Mouse (Mus musculus): ENCODE results near the gene Crmp1. TPM values are rescaled to one million over a fixed set of nuclear protein-coding genes. Genes with fewer than 3 reads are reported as not detected.

Crmp1 gene
- polyA plus RNA-seq, 1 experiment from 2014 or later = 404 TPM

- Histone ChIP-seq H3K27me3 (peaks cover 65% of the 10 kb centered on the region), H3K27ac (replicated peaks) (peak overlapping the region; percentile 69)
These were observed 824 bp downstream of the Crmp1 start for GRCm38 (mm10) chr5:37242360-37243168.

GRCm38 (mm10) chr5:37243169-37243886, 1.6 kb downstream of the Crmp1 start:
- H3K27ac ChIP-seq (replicated peaks) = peak overlapping the region; percentile 96
- peaks cover 57% of the 10 kb centered on the region for H3K27me3 ChIP-seq
- ATAC-seq (ENCODE audit: low FRiP score, low read depth) = no peak

More at GRCm38 (mm10) chr5:37242360-37243168, 824 bp downstream of the Crmp1 start:
- Histone ChIP-seq H3K4me1 (peaks cover 42% of the 10 kb centered on the region), H3K4me3 (peak overlapping the region; percentile 82), H3K9me3 (no peaks in the 10 kb centered on the region), H3K9ac (replicated peaks) (peak overlapping the region; percentile 88), H3K4me2 (replicated peaks) (peak overlapping the region; percentile 79), H3K36me3 (no peaks in the 10 kb centered on the region)
- ATAC-seq (ENCODE audit: low FRiP score, low read depth) = no peak
- 9% methylated on average over 44 of the region's 44 CpGs for WGBS

GRCm38 (mm10) chr5:37244161-37244560, 2.4 kb downstream of the Crmp1 start:
- peaks cover 57% of the 10 kb centered on the region for H3K27me3 ChIP-seq
- peaks cover 58% of the 10 kb centered on the region for H3K4me1 ChIP-seq
- peak overlapping the region; percentile 96 for H3K27ac ChIP-seq (replicated peaks)

More at GRCm38 (mm10) chr5:37243169-37243886, 1.6 kb downstream of the Crmp1 start:
- Histone ChIP-seq H3K4me1 (peaks cover 50% of the 10 kb centered on the region), H3K9me3 (no peaks in the 10 kb centered on the region), H3K36me3 (no peaks in the 10 kb centered on the region), H3K4me2 (replicated peaks) (peak overlapping the region; percentile 79), H3K4me3 (peak overlapping the region; percentile 82), H3K9ac (replicated peaks) (peak overlapping the region; percentile 88)
- WGBS = 3% methylated on average over 19 of the region's 19 CpGs

DNA sequence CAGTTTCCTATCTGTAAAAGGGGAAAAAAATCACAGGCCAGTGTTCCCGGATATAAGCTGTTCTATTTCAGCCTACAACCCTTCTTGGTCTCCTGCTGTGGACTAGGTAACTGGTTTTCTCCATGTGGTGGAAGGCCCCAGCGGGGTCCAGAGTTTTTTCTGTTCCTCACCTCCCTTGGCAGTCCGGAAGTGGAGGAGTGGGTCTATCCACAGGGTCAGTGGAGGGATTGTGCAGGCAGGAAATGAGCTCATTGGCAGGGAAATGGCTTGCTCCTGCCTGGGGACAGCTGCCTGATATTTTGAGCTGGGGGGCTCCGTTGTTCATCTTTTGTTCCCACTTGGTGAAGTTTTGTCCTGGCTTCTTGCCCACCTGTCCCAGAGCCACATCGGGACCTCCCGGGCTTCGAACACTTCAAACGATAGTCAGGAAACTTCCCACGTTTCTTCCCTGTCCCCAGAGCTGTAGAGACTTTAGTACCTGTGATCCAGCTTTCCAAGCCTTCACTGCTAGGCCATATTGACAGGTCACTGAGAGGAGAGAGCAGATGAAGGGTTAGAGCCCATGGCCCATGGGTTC, 3.0 kb downstream of the Crmp1 start:
- Histone ChIP-seq H3K36me3 (no peaks in the 10 kb centered on the region), H3K27me3 (peaks cover 54% of the 10 kb centered on the region), H3K9ac (replicated peaks) (peak overlapping the region; percentile 88), H3K4me2 (replicated peaks) (peak overlapping the region; percentile 79), H3K4me1 (peaks cover 64% of the 10 kb centered on the region), H3K4me3 (peak overlapping the region; percentile 82), H3K9me3 (no peaks in the 10 kb centered on the region), H3K27ac (replicated peaks) (peak overlapping the region; percentile 96)
- ATAC-seq (ENCODE audit: low FRiP score, low read depth) = no peak
- 40% methylated on average over 9 of the region's 9 CpGs for WGBS

More at GRCm38 (mm10) chr5:37244161-37244560, 2.4 kb downstream of the Crmp1 start:
- Histone ChIP-seq H3K36me3 (no peaks in the 10 kb centered on the region), H3K4me2 (replicated peaks) (peak overlapping the region; percentile 79), H3K9me3 (no peaks in the 10 kb centered on the region), H3K9ac (replicated peaks) (peak overlapping the region; percentile 88; the same call in 1 of the 2 replicates), H3K4me3 (peak overlapping the region; percentile 82)
- peak; percentile 36 for ATAC-seq (ENCODE audit: low FRiP score, low read depth)
- 2% methylated on average over 13 of the region's 13 CpGs for WGBS

- WGBS = under 1% methylated on average over 42 of the region's 42 CpGs
- Histone ChIP-seq H3K27ac (replicated peaks) (peak overlapping the region; percentile 96), H3K4me3 (peak overlapping the region; percentile 82), H3K9ac (replicated peaks) (peak overlapping the region; percentile 88), H3K27me3 (peaks cover 45% of the 10 kb centered on the region), H3K4me2 (replicated peaks) (peak overlapping the region; percentile 79), H3K4me1 (peaks cover 69% of the 10 kb centered on the region), H3K36me3 (no peaks in the 10 kb centered on the region), H3K9me3 (no peaks in the 10 kb centered on the region)
- ATAC-seq (ENCODE audit: low FRiP score, low read depth) = peak; percentile 57
These were observed 3.9 kb downstream of the Crmp1 start for GRCm38 (mm10) chr5:37245651-37246050.

DNA sequence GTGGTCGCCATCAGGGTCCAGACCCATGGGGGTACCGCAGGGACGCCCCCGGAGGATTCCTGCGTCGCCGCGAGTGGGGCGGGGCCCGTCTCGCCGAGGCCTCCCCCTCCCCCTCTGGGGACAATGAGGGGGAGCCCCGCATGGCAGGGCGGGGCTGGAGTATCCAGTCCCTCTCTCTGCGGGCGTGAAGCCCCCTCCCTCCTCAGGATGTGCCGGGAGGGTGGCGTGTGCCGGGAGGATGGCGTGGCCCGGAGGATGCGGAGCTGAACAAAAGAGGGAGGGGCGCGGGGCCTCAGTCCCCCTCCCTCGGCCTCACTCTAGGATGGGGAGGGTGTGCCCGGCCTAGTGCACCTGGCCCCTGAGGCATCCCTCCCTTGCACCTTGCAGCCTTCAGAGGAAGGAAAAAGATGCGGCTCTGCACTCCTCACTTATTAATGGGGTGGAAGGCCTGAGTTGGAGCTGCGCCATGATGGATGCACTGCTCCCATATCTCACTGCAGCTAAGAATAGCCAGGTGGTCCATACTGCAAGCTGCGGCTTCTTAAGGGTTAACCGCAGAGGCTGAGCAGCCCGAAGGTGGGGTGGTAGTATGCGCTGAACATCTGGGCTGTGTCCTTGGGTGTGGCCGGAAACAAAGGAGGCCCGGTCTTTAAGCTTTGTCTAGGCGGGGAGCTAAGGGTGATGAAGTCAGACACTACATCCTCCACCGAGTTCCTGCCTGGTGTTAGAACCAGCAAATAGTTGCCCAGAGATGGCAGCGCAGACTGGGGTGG, 4.6 kb downstream of the Crmp1 start:
- no peaks in the 10 kb centered on the region for H3K9me3 ChIP-seq
- peak; percentile 63 for ATAC-seq (ENCODE audit: low FRiP score, low read depth)
- H3K9ac ChIP-seq (replicated peaks) = peak overlapping the region; percentile 88
- H3K36me3 ChIP-seq = no peaks in the 10 kb centered on the region
- peaks cover 38% of the 10 kb centered on the region for H3K27me3 ChIP-seq
- peak overlapping the region; percentile 96 for H3K27ac ChIP-seq (replicated peaks)
- WGBS = under 1% methylated on average over 23 of the region's 37 CpGs
- peak overlapping the region; percentile 79 for H3K4me2 ChIP-seq (replicated peaks)
- peaks cover 74% of the 10 kb centered on the region for H3K4me1 ChIP-seq
- peak overlapping the region; percentile 82 for H3K4me3 ChIP-seq

DNA sequence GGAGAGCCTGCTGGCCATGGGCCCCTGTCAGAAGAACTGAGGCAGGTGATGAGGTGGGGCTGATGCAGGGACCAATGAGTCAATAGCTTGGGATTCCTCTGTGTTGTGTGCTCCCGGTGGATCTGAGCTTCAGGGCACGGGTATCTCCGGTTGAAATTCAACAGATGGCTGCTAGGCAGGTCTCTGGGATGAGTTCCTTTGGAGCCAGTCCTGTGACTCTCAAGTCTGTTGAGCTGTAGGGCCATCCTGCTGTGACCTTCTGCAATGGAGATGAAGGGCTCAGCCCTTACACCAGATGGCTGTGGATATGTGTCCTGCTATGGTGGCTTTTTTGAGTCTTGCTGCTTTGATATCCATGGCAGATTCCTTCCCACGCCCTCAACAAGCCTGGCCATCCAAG, 5.7 kb downstream of the Crmp1 start:
- Histone ChIP-seq H3K4me1 (peaks cover 69% of the 10 kb centered on the region), H3K4me2 (replicated peaks) (peak overlapping the region; percentile 79), H3K27ac (replicated peaks) (peak overlapping the region; percentile 96)

DNA sequence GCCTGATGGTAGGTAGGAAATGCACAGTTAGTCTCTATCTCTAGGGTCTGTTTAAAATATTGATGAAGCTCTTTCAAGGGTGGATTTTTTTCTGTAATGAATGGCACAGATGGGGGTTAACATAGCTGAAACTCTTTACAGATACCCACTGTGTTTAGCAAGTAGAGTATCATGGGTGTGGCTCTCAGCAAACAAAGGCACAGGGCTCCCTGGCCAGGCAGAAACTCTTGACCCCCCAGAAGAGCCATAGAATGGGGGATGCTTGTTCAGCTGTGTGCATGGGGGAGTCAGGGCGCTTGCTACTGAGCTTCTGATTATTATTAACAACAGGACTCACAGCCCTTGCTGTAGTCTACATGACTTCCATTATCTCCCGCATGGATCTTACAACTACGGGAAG, 7.1 kb downstream of the Crmp1 start:
- Histone ChIP-seq H3K27ac (replicated peaks) (0 out of 2 replicates have a peak overlapping the region, but pooled peaks have one; percentile 35), H3K9ac (replicated peaks) (peak overlapping the region; percentile 31; the same call in 1 of the 2 replicates), H3K4me1 (peaks cover 56% of the 10 kb centered on the region), H3K36me3 (peaks cover 6% of the 10 kb centered on the region; the same call in 1 of the 2 replicates), H3K9me3 (0 out of 2 replicates have a peak, but pooled peaks cover 3% of the 10 kb centered on the region), H3K4me2 (replicated peaks) (peak overlapping the region; percentile 79), H3K27me3 (peaks cover 13% of the 10 kb centered on the region), H3K4me3 (peak overlapping the region; percentile 82)
- WGBS = 71% methylated on average over 3 of the region's 3 CpGs
- ATAC-seq (ENCODE audit: low FRiP score, low read depth) = no peak

More for the DNA sequence above, 5.7 kb downstream of the Crmp1 start:
- ATAC-seq (ENCODE audit: low FRiP score, low read depth) = no peak
- Histone ChIP-seq H3K36me3 (no peaks in the 10 kb centered on the region; the same call in 1 of the 2 replicates), H3K27me3 (peaks cover 27% of the 10 kb centered on the region), H3K9ac (replicated peaks) (peak overlapping the region; percentile 88), H3K9me3 (no peaks in the 10 kb centered on the region), H3K4me3 (peak overlapping the region; percentile 82)
- 55% methylated on average over 4 of the region's 4 CpGs for WGBS

GRCm38 (mm10) chr5:37251596-37251995, 9.9 kb downstream of the Crmp1 start:
- H3K27me3 ChIP-seq = no peaks in the 10 kb centered on the region
- H3K9ac ChIP-seq (replicated peaks) = no peak overlapping the region
- no peak overlapping the region for H3K27ac ChIP-seq (replicated peaks)
- no peak for ATAC-seq (ENCODE audit: low FRiP score, low read depth)
- WGBS = 81% methylated on average over 3 of the region's 3 CpGs
- peaks cover 6% of the 10 kb centered on the region; the same call in 1 of the 2 replicates for H3K36me3 ChIP-seq
- no peak overlapping the region for H3K4me3 ChIP-seq
- peaks cover 60% of the 10 kb centered on the region for H3K4me1 ChIP-seq
- no peak overlapping the region for H3K4me2 ChIP-seq (replicated peaks)
- H3K9me3 ChIP-seq = 0 out of 2 replicates have a peak, but pooled peaks cover 3% of the 10 kb centered on the region

GRCm38 (mm10) chr5:37252101-37252804, 10.5 kb downstream of the Crmp1 start:
- Histone ChIP-seq H3K27me3 (no peaks in the 10 kb centered on the region), H3K9ac (replicated peaks) (no peak overlapping the region), H3K4me1 (peaks cover 63% of the 10 kb centered on the region), H3K4me3 (no peak overlapping the region), H3K9me3 (0 out of 2 replicates have a peak, but pooled peaks cover 3% of the 10 kb centered on the region), H3K27ac (replicated peaks) (no peak overlapping the region), H3K36me3 (peaks cover 6% of the 10 kb centered on the region; the same call in 1 of the 2 replicates), H3K4me2 (replicated peaks) (no peak overlapping the region)
- ATAC-seq (ENCODE audit: low FRiP score, low read depth) = no peak
- WGBS = 87% methylated on average over 9 of the region's 9 CpGs
